Mouse (Mus musculus) heart, adult 8-10 months (tissue): Measurements from ENCODE around the gene Gm20820. TPM values are rescaled to one million over a fixed set of nuclear protein-coding genes. Genes with fewer than 3 reads are reported as not detected.
"Not testable (repeated sequence)": the region's sequence is repeated elsewhere in the genome, so short reads cannot be mapped to it uniquely, and the experiment has no call there.

Experiments used
- DNase-seq: peaks from one replicate; pipeline ENCODE4 v3.0.0; 2022; ENCODE audit warnings: low spot score
- total RNA-seq, 4 experiments: library from RNA; stranded (reverse); gene quantifications; 2 replicates each; pipeline ENCODE4 v1.2.4; 2022

Gene Gm20820
- total RNA-seq = not detected

GRCm38 (mm10) chrY:86061472-86061871 is at the start of gene Gm20820:
TSS of gene Gm20820 (plus strand) at chrY:86061772.
- not testable (repeated sequence) for DNase-seq
